Mouse (Mus musculus) olfactory bulb, adult 2 months (tissue): ENCODE measurements around the gene As3mt.

Source experiments
- CTCF ChIP-seq: fragments of 200-500 bp; IDR thresholded peaks from 2 replicates; pipeline ENCODE4 v1.5.1; 2012; ENCODE audit warnings: low read depth, mild to moderate bottlenecking, low read length, moderate library complexity; ENCODE audit not compliant: insufficient read depth
- POLR2A ChIP-seq: fragments of 200-500 bp; IDR thresholded peaks from 2 replicates; pipeline ENCODE4 v1.6.1; 2012; ENCODE audit warnings: mild to moderate bottlenecking, low read depth, low read length, moderate library complexity; ENCODE audit not compliant: insufficient read depth

GRCm38 (mm10) chr19:46769759-46770158 is 62.5 kb downstream of the As3mt start:
- TF ChIP-seq POLR2A (no peak), CTCF (no peak)
